Mouse (Mus musculus) spleen, adult 10 weeks (tissue): ENCODE results near the gene Zfp933. TPM values are rescaled to one million over a fixed set of nuclear protein-coding genes. Genes with fewer than 3 reads are reported as not detected.

Experiments
- polyA plus RNA-seq: library from polyadenylated mRNA; stranded (reverse); fragments of 350-450 nt; fragmentation: Illumina TruSeq; extraction: RNeasy Lipid Tissue Mini Kit (QIAGEN cat#74804); gene quantifications from one replicate; pipeline ENCODE4 v1.2.3, GENCODE M21; 2015; ENCODE audit warnings: low replicate concordance; ENCODE audit not compliant: insufficient read depth

The Zfp933 gene
- 16.7 TPM for polyA plus RNA-seq

GRCm38 (mm10) chr4:147847614-147848583, at the start of gene Zfp933:
Gene Zfp933, minus strand, starts transcription at chr4:147848366.

GRCm38 (mm10) chr4:147868450-147869031, 20.4 kb upstream of the Zfp933 start, which contains the start of the genes Miip and Fv1:
Gene Miip, minus strand, starts transcription at chr4:147868816.
Gene Fv1, plus strand, starts transcription at chr4:147868979.

GRCm38 (mm10) chr4:147809292-147809965, 38.7 kb downstream of the Zfp933 start, which contains the start of gene Zfp984:
Gene Zfp984, minus strand, starts transcription at chr4:147809788.

Other genes with a start within 250 kb of the Zfp933 start
- 2.7 TPM for gene Zfp979, start 205.9 kb downstream of the Zfp933 start, polyA plus RNA-seq
- gene Zfp534, start 145.8 kb downstream of the Zfp933 start, polyA plus RNA-seq: not detected
- gene Zfp984, start 38.6 kb downstream of the Zfp933 start, polyA plus RNA-seq: 66.8 TPM
- gene Miip, start 20.4 kb upstream of the Zfp933 start, polyA plus RNA-seq: 28.4 TPM
- gene Fv1, start 20.6 kb upstream of the Zfp933 start, polyA plus RNA-seq: 18.5 TPM
- 21.7 TPM for gene Mfn2, start 56.3 kb upstream of the Zfp933 start, polyA plus RNA-seq
- gene Plod1, start 88.4 kb upstream of the Zfp933 start, polyA plus RNA-seq: 8.6 TPM
- gene 2510039O18Rik, start 92.5 kb upstream of the Zfp933 start, polyA plus RNA-seq: 15.4 TPM
- gene Nppb, start 137.4 kb upstream of the Zfp933 start, polyA plus RNA-seq: not detected
- gene Nppa, start 152.4 kb upstream of the Zfp933 start, polyA plus RNA-seq: not detected
- 14.1 TPM for gene Clcn6, start 190.5 kb upstream of the Zfp933 start, polyA plus RNA-seq
- 11.6 TPM for gene Mthfr, start 190.7 kb upstream of the Zfp933 start, polyA plus RNA-seq
- gene Agtrap, start 239.7 kb upstream of the Zfp933 start, polyA plus RNA-seq: 13.4 TPM